Mouse (Mus musculus) embryonic facial prominence, embryonic 15.5 days (tissue): ENCODE data around the gene Rassf6. TPM values are rescaled to one million over a fixed set of nuclear protein-coding genes. Genes with fewer than 3 reads are reported as not detected.

Experiments
- ATAC-seq: fragments of 200-750 bp; cut with Nextera tagmentation; 2 replicates; pipeline ENCODE4 v1.8.0; 2017; ENCODE audit warnings: low read depth, moderate TSS enrichment; ENCODE audit not compliant: insufficient number of reproducible peaks, low FRiP score, low TSS enrichment
- H3K27ac ChIP-seq: fragments of 300-500 bp; sonication (generic); replicated peaks from 2 replicates; pipeline ENCODE4 v1.5.1; 2015; ENCODE audit warnings: mild to moderate bottlenecking, inconsistent platforms
- H3K27me3 ChIP-seq: fragments of 300-500 bp; sonication (generic); 2 replicates; pipeline ENCODE4 v1.6.1; 2015; ENCODE audit warnings: inconsistent platforms
- H3K36me3 ChIP-seq: fragments of 300-500 bp; sonication (generic); 2 replicates; pipeline ENCODE4 v1.6.1; 2015; ENCODE audit warnings: mild to moderate bottlenecking, inconsistent platforms
- H3K4me1 ChIP-seq: fragments of 300-500 bp; sonication (generic); 2 replicates; pipeline ENCODE4 v1.6.1; 2015; ENCODE audit warnings: inconsistent platforms
- H3K4me2 ChIP-seq: fragments of 300-500 bp; sonication (generic); replicated peaks from 2 replicates; pipeline ENCODE4 v1.6.1; 2015; ENCODE audit warnings: mild to moderate bottlenecking, inconsistent platforms
- H3K4me3 ChIP-seq: fragments of 300-500 bp; sonication (generic); replicated peaks from 2 replicates; pipeline ENCODE4 v1.5.1; 2015; ENCODE audit warnings: mild to moderate bottlenecking, inconsistent platforms
- H3K9ac ChIP-seq: fragments of 300-500 bp; sonication (generic); 2 replicates; pipeline ENCODE4 v1.6.1; 2015; ENCODE audit warnings: inconsistent platforms
- H3K9me3 ChIP-seq: fragments of 300-500 bp; sonication (generic); replicated peaks from 2 replicates; pipeline ENCODE4 v1.6.1; 2016; ENCODE audit warnings: inconsistent platforms
- WGBS: fragments of 180-500 bp; shearing (Covaris S2); methylation state at CpG from one replicate; pipeline ENCODE4 v1.1.7; 2015; 5-methylcytosine and 5-hydroxymethylcytosine counted together
- polyA plus RNA-seq: library from polyadenylated mRNA; unstranded; fragments of >200 nt; fragmentation: Nextera tagmentation; extraction: Ambion mirVana; gene quantifications from 2 replicates; pipeline ENCODE4 v1.2.1, GENCODE M21; 2015

Rassf6 gene
- polyA plus RNA-seq, 1 experiment from 2014 or later: 4.3 TPM

GRCm38 (mm10) chr5:90596155-90596554 is 44.3 kb downstream of the Rassf6 start:
- H3K4me1 ChIP-seq: no peaks in the 10 kb centered on the region
- ATAC-seq: no peak

GRCm38 (mm10) chr5:90594945-90595344 is 45.5 kb downstream of the Rassf6 start:
- Histone ChIP-seq H3K4me3 (no peak overlapping the region), H3K9ac (no peak overlapping the region), H3K4me1 (no peaks in the 10 kb centered on the region), H3K9me3 (no peaks in the 10 kb centered on the region), H3K27me3 (no peaks in the 10 kb centered on the region), H3K27ac (no peak overlapping the region), H3K36me3 (no peaks in the 10 kb centered on the region), H3K4me2 (no peak overlapping the region)
- ATAC-seq: no peak
- 87% methylated on average over 13 of the region's 13 CpGs for WGBS

More at GRCm38 (mm10) chr5:90596155-90596554, 44.3 kb downstream of the Rassf6 start:
- H3K9me3 ChIP-seq: no peaks in the 10 kb centered on the region
- H3K9ac ChIP-seq: no peak overlapping the region
- no peak overlapping the region for H3K4me3 ChIP-seq
- WGBS: 74% methylated on average over 6 of the region's 6 CpGs
- H3K36me3 ChIP-seq: no peaks in the 10 kb centered on the region
- H3K27me3 ChIP-seq: no peaks in the 10 kb centered on the region
- H3K4me2 ChIP-seq: no peak overlapping the region
- H3K27ac ChIP-seq: no peak overlapping the region

GRCm38 (mm10) chr5:90591936-90592335 is 48.5 kb downstream of the Rassf6 start:
- 70% methylated on average over 6 of the region's 6 CpGs for WGBS
- Histone ChIP-seq H3K27me3 (no peaks in the 10 kb centered on the region), H3K9me3 (no peaks in the 10 kb centered on the region), H3K27ac (no peak overlapping the region), H3K4me2 (no peak overlapping the region), H3K4me3 (no peak overlapping the region), H3K4me1 (no peaks in the 10 kb centered on the region), H3K9ac (no peak overlapping the region), H3K36me3 (no peaks in the 10 kb centered on the region)
- no peak for ATAC-seq

GRCm38 (mm10) chr5:90590676-90591075 is 49.8 kb downstream of the Rassf6 start:
- Histone ChIP-seq H3K36me3 (no peaks in the 10 kb centered on the region), H3K27me3 (no peaks in the 10 kb centered on the region), H3K27ac (no peak overlapping the region), H3K4me2 (no peak overlapping the region), H3K4me3 (no peak overlapping the region), H3K4me1 (no peaks in the 10 kb centered on the region), H3K9me3 (no peaks in the 10 kb centered on the region), H3K9ac (no peak overlapping the region)
- ATAC-seq: no peak; the same call in 1 of the 2 replicates
- WGBS: 58% methylated on average over 10 of the region's 10 CpGs

GRCm38 (mm10) chr5:90588708-90589595 is 51.5 kb downstream of the Rassf6 start:
- Histone ChIP-seq H3K27me3 (no peaks in the 10 kb centered on the region), H3K27ac (no peak overlapping the region), H3K4me1 (no peaks in the 10 kb centered on the region), H3K4me2 (peak overlapping the region; percentile 71), H3K9ac (no peak overlapping the region; the same call in 1 of the 2 replicates), H3K4me3 (peak overlapping the region; percentile 43), H3K9me3 (no peaks in the 10 kb centered on the region), H3K36me3 (no peaks in the 10 kb centered on the region)
- no peak; the same call in 1 of the 2 replicates for ATAC-seq
- WGBS: 22% methylated on average over 25 of the region's 25 CpGs

- no peaks in the 10 kb centered on the region for H3K27me3 ChIP-seq
Measured at GRCm38 (mm10) chr5:90588104-90588503, 52.4 kb downstream of the Rassf6 start.

GRCm38 (mm10) chr5:90586511-90586910 is 53.9 kb downstream of the Rassf6 start:
- ATAC-seq: no peak
- WGBS: 79% methylated on average over 5 of the region's 5 CpGs
- H3K9me3 ChIP-seq: no peaks in the 10 kb centered on the region
- no peaks in the 10 kb centered on the region for H3K27me3 ChIP-seq
- H3K36me3 ChIP-seq: no peaks in the 10 kb centered on the region
- no peak overlapping the region for H3K4me3 ChIP-seq
- H3K27ac ChIP-seq: no peak overlapping the region
- H3K4me2 ChIP-seq: no peak overlapping the region
- H3K9ac ChIP-seq: no peak overlapping the region
- H3K4me1 ChIP-seq: no peaks in the 10 kb centered on the region

More at GRCm38 (mm10) chr5:90588104-90588503, 52.4 kb downstream of the Rassf6 start:
- 91% methylated on average over 5 of the region's 5 CpGs for WGBS
- no peak for ATAC-seq
- Histone ChIP-seq H3K4me3 (no peak overlapping the region), H3K9me3 (no peaks in the 10 kb centered on the region), H3K36me3 (no peaks in the 10 kb centered on the region), H3K4me1 (no peaks in the 10 kb centered on the region), H3K4me2 (no peak overlapping the region), H3K9ac (no peak overlapping the region), H3K27ac (no peak overlapping the region)

GRCm38 (mm10) chr5:90584799-90585198 is 55.7 kb downstream of the Rassf6 start:
- no peak for ATAC-seq
- Histone ChIP-seq H3K4me2 (no peak overlapping the region), H3K27ac (no peak overlapping the region), H3K9me3 (no peaks in the 10 kb centered on the region), H3K4me3 (no peak overlapping the region), H3K9ac (no peak overlapping the region), H3K27me3 (no peaks in the 10 kb centered on the region), H3K36me3 (no peaks in the 10 kb centered on the region), H3K4me1 (no peaks in the 10 kb centered on the region)
- WGBS: 83% methylated on average over 7 of the region's 7 CpGs

GRCm38 (mm10) chr5:90582179-90582578 is 58.3 kb downstream of the Rassf6 start:
- H3K36me3 ChIP-seq: no peaks in the 10 kb centered on the region
- no peak for ATAC-seq
- no peak overlapping the region for H3K4me2 ChIP-seq
- no peaks in the 10 kb centered on the region for H3K4me1 ChIP-seq
- no peak overlapping the region for H3K27ac ChIP-seq
- H3K27me3 ChIP-seq: no peaks in the 10 kb centered on the region
- H3K9ac ChIP-seq: no peak overlapping the region
- WGBS: 87% methylated on average over 6 of the region's 6 CpGs
- no peak overlapping the region for H3K4me3 ChIP-seq
- no peaks in the 10 kb centered on the region for H3K9me3 ChIP-seq

GRCm38 (mm10) chr5:90579556-90579955 is 60.9 kb downstream of the Rassf6 start:
- WGBS: 68% methylated on average over 9 of the region's 9 CpGs
- no peak for ATAC-seq

GRCm38 (mm10) chr5:90577751-90578150 is 62.7 kb downstream of the Rassf6 start:
- Histone ChIP-seq H3K4me1 (no peaks in the 10 kb centered on the region), H3K36me3 (no peaks in the 10 kb centered on the region), H3K4me3 (no peak overlapping the region), H3K9me3 (no peaks in the 10 kb centered on the region), H3K9ac (no peak overlapping the region), H3K27ac (no peak overlapping the region), H3K4me2 (no peak overlapping the region), H3K27me3 (no peaks in the 10 kb centered on the region)
- no peak for ATAC-seq
- 79% methylated on average over 9 of the region's 9 CpGs for WGBS

More at GRCm38 (mm10) chr5:90579556-90579955, 60.9 kb downstream of the Rassf6 start:
- no peak overlapping the region for H3K27ac ChIP-seq
- H3K27me3 ChIP-seq: no peaks in the 10 kb centered on the region
- H3K9me3 ChIP-seq: no peaks in the 10 kb centered on the region
- no peak overlapping the region for H3K9ac ChIP-seq
- H3K4me2 ChIP-seq: no peak overlapping the region
- no peaks in the 10 kb centered on the region for H3K36me3 ChIP-seq
- no peaks in the 10 kb centered on the region for H3K4me1 ChIP-seq
- no peak overlapping the region for H3K4me3 ChIP-seq
